Comparison of ENCODE assay signal across 31 mouse cellular contexts in genomic region chr14:75184069-75184790, GRCm38 (mm10). TPM values are rescaled to one million over a fixed set of nuclear protein-coding genes. Genes with fewer than 3 reads are reported as not detected.
DNase-seq lines count a peak whose midpoint lies in the region; ATAC-seq and TF ChIP-seq lines count a peak whose summit lies in the region.
"Had no signal": no experiment of that assay in that cellular context is flagged by ENCODE, and none has a peak within 500 bp of the region (broad histone marks: within the 10 kb centered on the region; RNA-seq: fewer than 3 reads in every experiment).

No protein-coding gene starts in this region.

- H3K27ac ChIP-seq in heart, embryonic 11.5 days (ENCODE audit: low read depth, low read length), result no peak overlapping the region
- no peak overlapping the region for H3K27ac ChIP-seq in liver, embryonic 12.5 days
- H3K27ac ChIP-seq in CH12.LX (ENCODE audit: insufficient read depth, low read depth), result peak overlapping the region; percentile 57
- peak overlapping the region; percentile 12; the same call in 1 of the 2 replicates for H3K27ac ChIP-seq in macrophage
- H3K27ac ChIP-seq: forebrain, embryonic 10.5 days; heart, embryonic 15.5 days; hindbrain, postnatal 0 days; midbrain, embryonic 12.5 days; neural tube, embryonic 13.5 days had no signal

- H3K27me3 ChIP-seq in heart, embryonic 11.5 days (ENCODE audit: control insufficient read depth, insufficient read depth, low read length), result no peaks in the 10 kb centered on the region
- no peaks in the 10 kb centered on the region for H3K27me3 ChIP-seq in liver, embryonic 12.5 days (replicated peaks)
- no peaks in the 10 kb centered on the region for H3K27me3 ChIP-seq in CH12.LX (replicated peaks)
- H3K27me3 ChIP-seq: heart, embryonic 15.5 days; midbrain, embryonic 12.5 days; neural tube, embryonic 13.5 days had no signal

- peaks cover 4% of the 10 kb centered on the region; the same call in 1 of the 2 replicates for H3K4me1 ChIP-seq in heart, embryonic 11.5 days (ENCODE audit: control insufficient read depth, insufficient read depth, low read length)
- H3K4me1 ChIP-seq in liver, embryonic 12.5 days, result peaks cover 69% of the 10 kb centered on the region
- H3K4me1 ChIP-seq in CH12.LX (ENCODE audit: control insufficient read depth in 1 of 2, insufficient read depth in 2 of 2), result peaks cover 26 to 78% of the 10 kb centered on the region in 2 experiments
- H3K4me1 ChIP-seq: forebrain, embryonic 10.5 days; midbrain, embryonic 12.5 days; neural tube, embryonic 13.5 days had no signal

- intact Hi-C loops in gastrocnemius, postnatal 14 days (cut with DNase I; ENCODE audit: low total_unique reads), result no loop called here

- dilution Hi-C loops in CH12.LX (cut with MboI; ENCODE audit: extremely low pct_ligation_motif_present, extremely low pct_unique_long_range_greater_than_20kb, low sequenced_read_pairs), result no loop called here

- in situ Hi-C loops in CH12.LX (cut with MboI; ENCODE audit: low pct_ligation_motif_present, low pct_unique_long_range_greater_than_20kb, low sequenced_read_pairs), result no loop called here

- TF ChIP-seq RAD21 in CH12.LX (IDR thresholded peaks at IDR 0.05; ENCODE audit: low read depth, low read length), result no peak

- no peaks in the 10 kb centered on the region for H3K36me3 ChIP-seq in heart, embryonic 11.5 days (ENCODE audit: control insufficient read depth, insufficient read depth, low read length)
- H3K36me3 ChIP-seq in liver, embryonic 12.5 days, result no peaks in the 10 kb centered on the region
- H3K36me3 ChIP-seq in CH12.LX (replicated peaks in 1 of 2; ENCODE audit: control insufficient read depth in 1 of 2, insufficient read depth in 1 of 2, low read length in 1 of 2), result peaks cover 3 to 41% of the 10 kb centered on the region in 2 experiments
- peaks cover 22% of the 10 kb centered on the region; the same call in 1 of the 2 replicates for H3K36me3 ChIP-seq in macrophage (ENCODE audit: inconsistent target)
- H3K36me3 ChIP-seq: forebrain, embryonic 10.5 days; heart, embryonic 15.5 days; midbrain, embryonic 12.5 days; neural tube, embryonic 13.5 days had no signal

- peak; percentile 86 for DNase-seq in heart, adult 11 months
- no peak for DNase-seq in liver
- DNase-seq in CH12.LX (ENCODE audit: extremely low read depth), result no peak
- DNase-seq in gastrocnemius, postnatal 14 days, result no peak
- DNase-seq: adrenal gland, postnatal 10 days; B cell, adult 2 months; cerebellum, adult 2 months; forebrain, postnatal 0 days; heart, adult 18-20 months; kidney, adult 9 months; kidney, postnatal 4 days; lung, adult 18-20 months; thymus, postnatal 4 days had no signal

- no peak overlapping the region for H3K9ac ChIP-seq in heart, embryonic 11.5 days (ENCODE audit: low read depth, low read length)
- no peak overlapping the region for H3K9ac ChIP-seq in liver, embryonic 12.5 days
- peak overlapping the region; percentile 96; the same call in 1 of the 2 replicates for H3K9ac ChIP-seq in CH12.LX (ENCODE audit: insufficient read depth, low read depth)
- H3K9ac ChIP-seq: forebrain, postnatal 0 days; heart, embryonic 15.5 days; midbrain, embryonic 12.5 days; neural tube, embryonic 13.5 days had no signal

- no peak for TF ChIP-seq EP300 in CH12.LX (IDR thresholded peaks at IDR 0.05; ENCODE audit: low read length)

- H3K79me2 ChIP-seq in CH12.LX (replicated peaks; ENCODE audit: control insufficient read depth, extremely low read depth, insufficient read depth, poor library complexity, severe bottlenecking), result peaks cover 79% of the 10 kb centered on the region
- H3K79me2 ChIP-seq in macrophage (ENCODE audit: inconsistent target), result peaks cover 96% of the 10 kb centered on the region

- TF ChIP-seq POLR2A in CH12.LX (IDR thresholded peaks at IDR 0.05; ENCODE audit: low read depth, low read length), result peak; percentile 29; the same call in 1 of the 2 replicates

- no peak overlapping the region for H3K4me2 ChIP-seq in heart, embryonic 11.5 days
- H3K4me2 ChIP-seq in liver, embryonic 12.5 days, result no peak overlapping the region
- H3K4me2 ChIP-seq in CH12.LX (ENCODE audit: insufficient read depth, low read depth, poor library complexity, severe bottlenecking), result 0 out of 2 replicates have a peak overlapping the region, but pooled peaks have one; percentile 2
- H3K4me2 ChIP-seq: heart, embryonic 15.5 days; midbrain, embryonic 12.5 days; neural tube, embryonic 13.5 days had no signal

- ATAC-seq in heart, embryonic 11.5 days (replicated peaks; ENCODE audit: insufficient number of reproducible peaks, low FRiP score, low TSS enrichment), result no peak
- ATAC-seq in liver, embryonic 12.5 days, result 0 out of 2 replicates have a peak, but pooled peaks have one; percentile 11
- ATAC-seq: activated CD4-positive, CD25-positive, alpha-beta regulatory T cell, adult 4 months; forebrain, postnatal 0 days; hindbrain, postnatal 0 days; Patski had no signal

- H3K9me3 ChIP-seq in heart, embryonic 11.5 days (replicated peaks; ENCODE audit: control insufficient read depth, low read length), result no peaks in the 10 kb centered on the region
- no peaks in the 10 kb centered on the region for H3K9me3 ChIP-seq in liver, embryonic 12.5 days (replicated peaks)
- H3K9me3 ChIP-seq in CH12.LX (replicated peaks; ENCODE audit: low read length), result no peaks in the 10 kb centered on the region
- H3K9me3 ChIP-seq: forebrain, embryonic 10.5 days; heart, embryonic 15.5 days; midbrain, embryonic 12.5 days; neural tube, embryonic 13.5 days had no signal

- no peak for TF ChIP-seq CTCF in CH12.LX (conservative IDR thresholded peaks at IDR 0.05 in 1 of 2, IDR thresholded peaks at IDR 0.05 in 1 of 2; ENCODE audit: low read depth in 2 of 2, low read length in 2 of 2)

- WGBS in heart, embryonic 11.5 days (ENCODE audit: insufficient replicate concordance), result 82% methylated on average over 4 of the region's 4 CpGs
- 81% methylated on average over 4 of the region's 4 CpGs for WGBS in liver, embryonic 12.5 days (ENCODE audit: insufficient replicate concordance)
- WGBS in macrophage (ENCODE audit: missing documents), result 72% methylated on average over 4 of the region's 4 CpGs

- H3K4me3 ChIP-seq in heart, embryonic 11.5 days (ENCODE audit: low read depth, low read length), result no peak overlapping the region
- no peak overlapping the region for H3K4me3 ChIP-seq in liver, embryonic 12.5 days
- H3K4me3 ChIP-seq in CH12.LX (replicated peaks in 1 of 3; ENCODE audit: low read depth in 2 of 3, low read length in 2 of 3, poor library complexity in 1 of 3), result no peak overlapping the region
- no peak overlapping the region for H3K4me3 ChIP-seq in macrophage (ENCODE audit: inconsistent target)
- H3K4me3 ChIP-seq: forebrain, embryonic 10.5 days; heart, embryonic 15.5 days; midbrain, embryonic 12.5 days; neural tube, embryonic 13.5 days had no signal

TF ChIP-seq in CH12.LX, 34 proteins besides CTCF, POLR2A, EP300 and RAD21 (continues in another document):
- TF ChIP-seq MYC (IDR thresholded peaks at IDR 0.05; ENCODE audit: low read depth, low read length), result peak; percentile 82
- no peak for TF ChIP-seq ELF1 (IDR thresholded peaks at IDR 0.05; ENCODE audit: low read depth, low read length)
- no peak for TF ChIP-seq RCOR1 (conservative IDR thresholded peaks at IDR 0.05; ENCODE audit: low read depth, low read length)
- TF ChIP-seq SMC3 (IDR thresholded peaks at IDR 0.05; ENCODE audit: low read depth, low read length), result no peak
- TF ChIP-seq POLR2AphosphoS2 (IDR thresholded peaks at IDR 0.05; ENCODE audit: low read depth, low read length), result peak; percentile 58; the same call in 1 of the 2 replicates
- TF ChIP-seq MXI1 (IDR thresholded peaks at IDR 0.05; ENCODE audit: low read depth, low read length), result peak; percentile 47
- no peak for TF ChIP-seq ZKSCAN1 (IDR thresholded peaks at IDR 0.05; ENCODE audit: borderline replicate concordance, low read depth, low read length)
- no peak for TF ChIP-seq MAFK (IDR thresholded peaks at IDR 0.05; ENCODE audit: insufficient replicate concordance, low read length)

RNA-seq across cellular contexts. Expression of gene Lcp1, which starts 53.3 kb away (rescaled TPM):
- 33.0 and 35.7 TPM in 2 replicates for polyA plus RNA-seq in heart, embryonic 11.5 days (2014; fragmentation: Nextera tagmentation; extraction: Ambion mirVana)
- 36.2 and 39.8 TPM in 2 replicates for polyA plus RNA-seq in liver, embryonic 12.5 days (2016; fragmentation: Nextera tagmentation; extraction: Ambion mirVana)
- total RNA-seq in CH12.LX (2012; rRNA removed) (258 and 289 TPM in 2 replicates), CH12.LX (2014; rRNA removed) (373 and 384 TPM in 2 replicates)
- polyA plus RNA-seq in CH12.LX (2012; ENCODE audit: insufficient read length, low read depth) (777 and 805 TPM in 2 replicates), macrophage (2018) (571 to 1,239 TPM (median 1,135 TPM) in 3 replicates)
- 1,000 to 10,000 TPM in 11 of 26 experiments, 100 to 1,000 TPM in 15; 310 to 1,734 (median 948) TPM for total RNA-seq in macrophage (2018; cell fraction: chromatin; rRNA removed)
- 1,000 to 10,000 TPM in 4 of 26 experiments, 100 to 1,000 TPM in 22; 554 to 1,295 (median 783) TPM for total RNA-seq in macrophage (2018; cell fraction: cytosol; rRNA removed)
- total RNA-seq in macrophage (2018; cell fraction: nucleus; rRNA removed), result 1,000 to 10,000 TPM in 4 of 26 experiments, 100 to 1,000 TPM in 22; 371 to 1,198 (median 818) TPM
- 1 to 10 TPM; 6.0 to 8.2 TPM for total RNA-seq in gastrocnemius, postnatal 14 days (2021)

RNA-seq across cellular contexts. Expression of gene Lrrc63, which starts 53.5 kb away (rescaled TPM):
- not detected in 2 replicates for polyA plus RNA-seq in heart, embryonic 11.5 days (2014; fragmentation: Nextera tagmentation; extraction: Ambion mirVana)
- not detected in 2 replicates for polyA plus RNA-seq in liver, embryonic 12.5 days (2016; fragmentation: Nextera tagmentation; extraction: Ambion mirVana)
- not detected in 2 replicates for total RNA-seq in CH12.LX (2012; rRNA removed)
- 0.15 TPM in 1 of 2 replicates, not detected in the other for total RNA-seq in CH12.LX (2014; rRNA removed)
- polyA plus RNA-seq in CH12.LX (2012; ENCODE audit: insufficient read length, low read depth), result not detected in 2 replicates
- total RNA-seq in macrophage (2018; cell fraction: chromatin; rRNA removed), result 10 to 100 TPM in 7 of 26 experiments, 1 to 10 TPM in 9, under 1 TPM in 4, not detected in 6; 0.43 to 19.7 (median 5.4) TPM
- 1 to 10 TPM in 8 of 26 experiments, under 1 TPM in 15, not detected in 3; 0.05 to 7.4 (median 0.55) TPM for total RNA-seq in macrophage (2018; cell fraction: cytosol; rRNA removed)
- total RNA-seq in macrophage (2018; cell fraction: nucleus; rRNA removed), result 10 to 100 TPM in 6 of 26 experiments, 1 to 10 TPM in 12, under 1 TPM in 7, not detected in 1; 0.25 to 24.3 (median 3.4) TPM
- 0.06 to 0.11 TPM in 2 of 3 replicates, not detected in the other for polyA plus RNA-seq in macrophage (2018)
- total RNA-seq in gastrocnemius, postnatal 14 days (2021), result not detected
- total RNA-seq: adrenal gland, postnatal 10 days; ES-E14; forebrain, postnatal 0 days; gastrocnemius, adult 8-10 months; heart, adult 18-20 months; hematopoietic stem cell, adult 5-6 weeks; hindbrain, postnatal 0 days; layer of hippocampus, postnatal 10 days; left cerebral cortex, postnatal 10 days had no signal
- polyA plus RNA-seq: activated CD4-positive, CD25-positive, alpha-beta regulatory T cell, adult 4 months; forebrain, postnatal 0 days; heart, embryonic 15.5 days; limb, embryonic 14.5 days; neural tube, embryonic 13.5 days; Patski; stomach, embryonic 14.5 days had no signal

RNA-seq across cellular contexts. Expression of gene Cpb2, which starts 57.9 kb away (rescaled TPM):
- 1.1 TPM in 1 of 2 replicates, not detected in the other for polyA plus RNA-seq in heart, embryonic 11.5 days (2014; fragmentation: Nextera tagmentation; extraction: Ambion mirVana)
- 50.0 and 50.6 TPM in 2 replicates for polyA plus RNA-seq in liver, embryonic 12.5 days (2016; fragmentation: Nextera tagmentation; extraction: Ambion mirVana)
- total RNA-seq in CH12.LX (2012; rRNA removed) (not detected in 2 replicates), CH12.LX (2014; rRNA removed) (not detected in 2 replicates)
- polyA plus RNA-seq in CH12.LX (2012; ENCODE audit: insufficient read length, low read depth) (not detected in 2 replicates), macrophage (2018) (not detected in 3 replicates)
- total RNA-seq in macrophage (2018; cell fraction: chromatin; rRNA removed), result not detected
- not detected for total RNA-seq in macrophage (2018; cell fraction: cytosol; rRNA removed)
- total RNA-seq in macrophage (2018; cell fraction: nucleus; rRNA removed), result not detected
- not detected for total RNA-seq in gastrocnemius, postnatal 14 days (2021)
- total RNA-seq: forebrain, postnatal 0 days; gastrocnemius, adult 8-10 months; heart, adult 18-20 months; hematopoietic stem cell, adult 5-6 weeks; hindbrain, postnatal 0 days; layer of hippocampus, postnatal 10 days; left cerebral cortex, postnatal 10 days; monocyte, adult 5-6 weeks had no signal
- polyA plus RNA-seq: activated CD4-positive, CD25-positive, alpha-beta regulatory T cell, adult 4 months; cerebellum, adult 2 months; forebrain, embryonic 10.5 days; forebrain, postnatal 0 days; hindbrain, postnatal 0 days; limb, embryonic 14.5 days; midbrain, embryonic 12.5 days; neural tube, embryonic 13.5 days; Patski had no signal

Comparison
In these comparisons a context has a peak if more than half of its experiments do, and no peak if none do; other contexts are left out.
1. H3K27ac ChIP-seq: peak in CH12.LX (single experiment) and macrophage (single experiment); none in heart, embryonic 11.5 days (single experiment) and liver, embryonic 12.5 days (single experiment).
2. RNA of gene Lcp1, which starts 53.3 kb away (polyA plus RNA-seq): 571 to 1,239 TPM in macrophage and 777 to 805 TPM in CH12.LX; 36.2 to 39.8 TPM in liver, embryonic 12.5 days and 33.0 to 35.7 TPM in heart, embryonic 11.5 days; every median in the first group is over 10 times any median in the second.
3. RNA of gene Cpb2, which starts 57.9 kb away (polyA plus RNA-seq): 50.0 to 50.6 TPM in liver, embryonic 12.5 days; 1.1 TPM in heart, embryonic 11.5 days, not detected in CH12.LX and not detected in macrophage; every median in the first group is over 10 times any median in the second.